Mouse (Mus musculus): ENCODE data around the gene Mmp10. TPM values are rescaled to one million over a fixed set of nuclear protein-coding genes. Genes with fewer than 3 reads are reported as not detected.

Gene Mmp10
- not detected in 2 replicates for polyA plus RNA-seq (2014; fragmentation: Nextera tagmentation; extraction: Ambion mirVana)

DNA sequence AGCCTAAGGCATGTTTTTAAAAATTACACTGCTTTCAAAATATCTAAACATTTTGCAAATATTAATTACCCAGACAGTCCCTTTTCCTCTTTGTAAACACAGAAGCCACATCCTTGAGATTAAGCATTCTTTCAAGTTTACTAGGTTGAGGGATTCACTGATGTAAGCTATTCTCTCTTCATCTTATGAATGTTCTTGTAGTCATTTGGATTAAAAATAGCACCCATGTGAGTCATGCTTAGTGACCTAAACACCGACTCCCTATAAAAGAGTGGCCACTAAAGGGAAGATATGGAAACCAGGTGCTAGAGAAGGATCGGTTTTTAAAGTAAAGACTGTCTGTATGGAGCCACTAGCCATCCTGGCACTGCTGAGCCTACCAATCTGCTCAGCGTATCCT is at the start of gene Mmp10:
TSS of gene Mmp10 (plus strand) at position 302 of the 400 bp plus-strand sequence.
- no peaks in the 10 kb centered on the region for H3K27me3 ChIP-seq (ENCODE audit: control insufficient read depth, insufficient read depth, low read length)
- DNase-seq (no peak), ATAC-seq (ENCODE audit: low FRiP score, low TSS enrichment) (no peak)
- no peak within 1 kb of the TSS for H3K27ac ChIP-seq (replicated peaks; ENCODE audit: low read depth, low read length)
- no peak within 1 kb of the TSS for H3K4me3 ChIP-seq (replicated peaks; ENCODE audit: low read depth, low read length)
- H3K36me3 ChIP-seq (ENCODE audit: control insufficient read depth, insufficient read depth, low read length), result no peaks in the 10 kb centered on the region
- 92% methylated on average over 3 of the region's 3 CpGs for WGBS
- H3K4me2 ChIP-seq (ENCODE audit: low read length), result no peak within 1 kb of the TSS
- no peaks in the 10 kb centered on the region for H3K9me3 ChIP-seq (ENCODE audit: control insufficient read depth, low read length)
- H3K4me1 ChIP-seq (ENCODE audit: control insufficient read depth, insufficient read depth, low read length), result no peaks in the 10 kb centered on the region
- no peak within 1 kb of the TSS for H3K9ac ChIP-seq (replicated peaks; ENCODE audit: low read length)

GRCm38 (mm10) chr9:7453302-7453701 is 48.9 kb upstream of the Mmp10 start:
- no peak for ATAC-seq (ENCODE audit: low FRiP score, low TSS enrichment)
- H3K27ac ChIP-seq (replicated peaks; ENCODE audit: low read depth, low read length), result no peak overlapping the region
- no peak overlapping the region for H3K9ac ChIP-seq (replicated peaks; ENCODE audit: low read length)
- no peaks in the 10 kb centered on the region for H3K9me3 ChIP-seq (ENCODE audit: control insufficient read depth, low read length)
- 88% methylated on average over 2 of the region's 2 CpGs for WGBS
- H3K36me3 ChIP-seq (ENCODE audit: control insufficient read depth, insufficient read depth, low read length), result no peaks in the 10 kb centered on the region
- no peaks in the 10 kb centered on the region for H3K27me3 ChIP-seq (ENCODE audit: control insufficient read depth, insufficient read depth, low read length)
- H3K4me1 ChIP-seq (ENCODE audit: control insufficient read depth, insufficient read depth, low read length), result no peaks in the 10 kb centered on the region
- DNase-seq, result no peak
- H3K4me2 ChIP-seq (ENCODE audit: low read length), result no peak overlapping the region
- H3K4me3 ChIP-seq (replicated peaks; ENCODE audit: low read depth, low read length), result no peak overlapping the region

- no peaks in the 10 kb centered on the region for H3K27me3 ChIP-seq (ENCODE audit: control insufficient read depth, insufficient read depth, low read length)
- H3K9ac ChIP-seq (replicated peaks; ENCODE audit: low read length), result no peak overlapping the region
- H3K4me3 ChIP-seq (replicated peaks; ENCODE audit: low read depth, low read length), result no peak overlapping the region
- WGBS, result 81% methylated on average over 1 of the region's 1 CpGs
- H3K4me2 ChIP-seq (ENCODE audit: low read length), result no peak overlapping the region
- no peaks in the 10 kb centered on the region for H3K9me3 ChIP-seq (ENCODE audit: control insufficient read depth, low read length)
- no peak for ATAC-seq (ENCODE audit: low FRiP score, low TSS enrichment)
- no peak for DNase-seq
- no peaks in the 10 kb centered on the region for H3K4me1 ChIP-seq (ENCODE audit: control insufficient read depth, insufficient read depth, low read length)
- H3K27ac ChIP-seq (replicated peaks; ENCODE audit: low read depth, low read length), result no peak overlapping the region
- H3K36me3 ChIP-seq (ENCODE audit: control insufficient read depth, insufficient read depth, low read length), result no peaks in the 10 kb centered on the region
These were observed 31.9 kb upstream of the Mmp10 start for GRCm38 (mm10) chr9:7470262-7470661.

GRCm38 (mm10) chr9:7483684-7484394 is 18.3 kb upstream of the Mmp10 start:
- Histone ChIP-seq H3K27me3 (ENCODE audit: control insufficient read depth, insufficient read depth, low read length) (no peaks in the 10 kb centered on the region), H3K9ac (replicated peaks; ENCODE audit: low read length) (no peak overlapping the region), H3K27ac (replicated peaks; ENCODE audit: low read depth, low read length) (no peak overlapping the region), H3K9me3 (ENCODE audit: control insufficient read depth, low read length) (no peaks in the 10 kb centered on the region), H3K36me3 (ENCODE audit: control insufficient read depth, insufficient read depth, low read length) (no peaks in the 10 kb centered on the region), H3K4me1 (ENCODE audit: control insufficient read depth, insufficient read depth, low read length) (no peaks in the 10 kb centered on the region), H3K4me3 (replicated peaks; ENCODE audit: low read depth, low read length) (no peak overlapping the region), H3K4me2 (ENCODE audit: low read length) (no peak overlapping the region)
- ATAC-seq (ENCODE audit: low FRiP score, low TSS enrichment) (no peak), DNase-seq (no peak)
- 75% methylated on average over 5 of the region's 5 CpGs for WGBS

DNA sequence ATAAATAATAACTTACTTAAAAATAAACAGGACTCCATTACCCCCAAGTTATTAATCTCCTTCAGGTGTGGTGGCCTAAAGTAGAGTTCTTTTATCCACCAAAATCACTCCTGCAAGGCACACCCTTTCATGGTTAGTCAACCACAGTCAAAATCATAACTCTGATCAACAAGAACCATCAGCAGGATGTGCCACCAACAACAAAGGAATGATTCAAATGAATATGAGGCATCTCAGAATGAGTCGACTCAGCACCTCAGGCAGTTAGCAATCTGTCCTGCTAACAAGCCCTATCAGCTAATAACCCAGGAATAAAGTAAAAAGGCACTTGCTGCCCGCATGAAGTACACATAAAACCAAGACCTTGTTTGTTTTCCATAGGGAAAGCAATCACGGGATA is 1.0 kb upstream of the Mmp10 start:
- no peak overlapping the region for H3K4me2 ChIP-seq (ENCODE audit: low read length)
- 87% methylated on average over 3 of the region's 3 CpGs for WGBS
- no peak overlapping the region for H3K4me3 ChIP-seq (replicated peaks; ENCODE audit: low read depth, low read length)
- H3K27ac ChIP-seq (replicated peaks; ENCODE audit: low read depth, low read length), result no peak overlapping the region
- no peaks in the 10 kb centered on the region for H3K4me1 ChIP-seq (ENCODE audit: control insufficient read depth, insufficient read depth, low read length)
- H3K9me3 ChIP-seq (ENCODE audit: control insufficient read depth, low read length), result no peaks in the 10 kb centered on the region
- H3K36me3 ChIP-seq (ENCODE audit: control insufficient read depth, insufficient read depth, low read length), result no peaks in the 10 kb centered on the region
- no peak overlapping the region for H3K9ac ChIP-seq (replicated peaks; ENCODE audit: low read length)
- no peaks in the 10 kb centered on the region for H3K27me3 ChIP-seq (ENCODE audit: control insufficient read depth, insufficient read depth, low read length)
- no peak for ATAC-seq (ENCODE audit: low FRiP score, low TSS enrichment)
- DNase-seq, result no peak

- ATAC-seq (ENCODE audit: low FRiP score, low TSS enrichment), result no peak
- no peak for DNase-seq
- WGBS, result 84% methylated on average over 7 of the region's 7 CpGs
- Histone ChIP-seq H3K9me3 (ENCODE audit: control insufficient read depth, low read length) (no peaks in the 10 kb centered on the region), H3K9ac (replicated peaks; ENCODE audit: low read length) (no peak overlapping the region), H3K4me1 (ENCODE audit: control insufficient read depth, insufficient read depth, low read length) (no peaks in the 10 kb centered on the region), H3K4me3 (replicated peaks; ENCODE audit: low read depth, low read length) (no peak overlapping the region), H3K4me2 (ENCODE audit: low read length) (no peak overlapping the region), H3K36me3 (ENCODE audit: control insufficient read depth, insufficient read depth, low read length) (no peaks in the 10 kb centered on the region), H3K27me3 (ENCODE audit: control insufficient read depth, insufficient read depth, low read length) (no peaks in the 10 kb centered on the region), H3K27ac (replicated peaks; ENCODE audit: low read depth, low read length) (no peak overlapping the region)
These were observed 5.2 kb downstream of the Mmp10 start for GRCm38 (mm10) chr9:7507321-7507876.

DNA sequence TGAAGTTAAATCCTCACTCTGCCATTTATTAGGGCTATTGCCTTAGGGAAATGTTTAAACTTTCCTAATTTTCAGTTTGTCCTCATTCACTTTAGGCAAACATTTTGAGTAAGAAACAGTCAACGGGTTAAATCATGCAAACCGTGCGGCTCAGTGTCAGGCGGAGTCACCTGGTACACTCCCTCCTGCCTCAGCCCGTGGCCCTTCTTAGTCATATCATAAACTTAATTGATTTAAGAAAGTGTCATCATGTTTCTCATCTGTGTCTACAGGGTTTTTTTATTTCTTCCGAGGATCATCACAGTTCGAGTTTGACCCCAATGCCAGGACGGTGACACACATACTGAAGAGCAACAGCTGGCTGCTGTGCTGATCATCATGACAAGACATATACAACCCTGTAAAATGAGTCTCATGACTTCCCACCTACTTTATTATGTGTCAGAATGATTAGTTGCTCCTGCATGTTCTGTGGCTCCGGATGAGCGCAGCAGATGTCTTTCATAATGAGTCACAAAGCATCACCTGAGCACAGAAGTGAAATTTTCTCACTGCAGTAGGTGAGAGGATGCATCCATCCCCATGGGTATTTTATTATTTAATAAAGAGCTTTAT is 7.6 kb downstream of the Mmp10 start:
- ATAC-seq (ENCODE audit: low FRiP score, low TSS enrichment), result no peak
- Histone ChIP-seq H3K9me3 (ENCODE audit: control insufficient read depth, low read length) (no peaks in the 10 kb centered on the region), H3K27me3 (ENCODE audit: control insufficient read depth, insufficient read depth, low read length) (no peaks in the 10 kb centered on the region), H3K36me3 (ENCODE audit: control insufficient read depth, insufficient read depth, low read length) (no peaks in the 10 kb centered on the region), H3K9ac (replicated peaks; ENCODE audit: low read length) (no peak overlapping the region), H3K27ac (replicated peaks; ENCODE audit: low read depth, low read length) (no peak overlapping the region), H3K4me2 (ENCODE audit: low read length) (no peak overlapping the region), H3K4me1 (ENCODE audit: control insufficient read depth, insufficient read depth, low read length) (no peaks in the 10 kb centered on the region), H3K4me3 (replicated peaks; ENCODE audit: low read depth, low read length) (no peak overlapping the region)
- no peak for DNase-seq
- WGBS, result 90% methylated on average over 10 of the region's 10 CpGs

DNA sequence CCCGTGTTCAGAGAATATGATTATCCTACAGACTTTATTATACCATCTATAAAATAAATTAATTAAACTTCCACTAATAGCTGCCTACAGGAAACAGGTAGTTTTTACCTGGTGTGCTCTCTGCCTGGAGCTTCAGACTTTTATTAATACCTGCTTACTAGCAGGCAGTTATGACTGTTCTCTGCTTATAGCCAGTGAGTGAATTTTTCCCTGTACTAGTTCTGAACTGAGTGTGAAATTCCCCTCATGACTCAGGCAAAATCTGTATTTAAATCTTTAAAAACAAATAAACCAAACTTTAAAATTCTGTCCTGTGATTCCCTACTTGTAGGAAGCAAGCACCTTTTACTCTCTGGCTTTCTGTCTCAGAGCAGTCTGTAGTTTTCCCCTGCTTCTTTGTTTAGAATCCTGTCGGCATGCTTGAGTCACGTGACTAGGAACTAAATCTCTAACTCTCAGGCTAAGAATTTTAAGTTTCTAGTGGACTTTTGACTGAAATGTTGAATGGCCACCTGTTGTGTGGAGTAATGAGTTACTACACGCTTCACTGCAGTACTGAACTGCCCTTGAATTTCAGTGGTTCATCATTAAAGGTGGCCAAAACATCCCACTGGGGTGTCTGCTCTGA is 15.9 kb downstream of the Mmp10 start:
- ATAC-seq (ENCODE audit: low FRiP score, low TSS enrichment) (no peak), DNase-seq (no peak)
- Histone ChIP-seq H3K9ac (replicated peaks; ENCODE audit: low read length) (no peak overlapping the region), H3K27ac (replicated peaks; ENCODE audit: low read depth, low read length) (no peak overlapping the region), H3K27me3 (ENCODE audit: control insufficient read depth, insufficient read depth, low read length) (no peaks in the 10 kb centered on the region), H3K4me2 (ENCODE audit: low read length) (no peak overlapping the region), H3K36me3 (ENCODE audit: control insufficient read depth, insufficient read depth, low read length) (no peaks in the 10 kb centered on the region), H3K4me1 (ENCODE audit: control insufficient read depth, insufficient read depth, low read length) (no peaks in the 10 kb centered on the region), H3K9me3 (ENCODE audit: control insufficient read depth, low read length) (no peaks in the 10 kb centered on the region), H3K4me3 (replicated peaks; ENCODE audit: low read depth, low read length) (no peak overlapping the region)
- 53% methylated on average over 4 of the region's 4 CpGs for WGBS
